Mouse (Mus musculus): ENCODE measurements around the gene Fnbp4. TPM values are rescaled to one million over a fixed set of nuclear protein-coding genes. Genes with fewer than 3 reads are reported as not detected.

Gene Fnbp4
- polyA plus RNA-seq (2014; fragmentation: Illumina TruSeq; extraction: RNeasy Lipid Tissue Mini Kit (QIAGEN cat#74804); ENCODE audit: low read depth, low replicate concordance), result 36.5 TPM

GRCm38 (mm10) chr2:90745053-90745678 is at the start of gene Fnbp4:
Gene Fnbp4 (plus strand): TSS chr2:90745370.

GRCm38 (mm10) chr2:90782458-90782857 is 37.3 kb downstream of the Fnbp4 start, which contains the start of gene Agbl2:
Gene Agbl2 (plus strand): TSS chr2:90782727.

Other genes with a start within 250 kb of the Fnbp4 start
- 18.4 TPM for gene Ptprj, start 164.7 kb upstream of the Fnbp4 start, polyA plus RNA-seq (2014; fragmentation: Illumina TruSeq; extraction: RNeasy Lipid Tissue Mini Kit (QIAGEN cat#74804); ENCODE audit: low read depth, low replicate concordance)
- 7.4 TPM for gene Nup160, start 68.2 kb upstream of the Fnbp4 start, polyA plus RNA-seq (2014; fragmentation: Illumina TruSeq; extraction: RNeasy Lipid Tissue Mini Kit (QIAGEN cat#74804); ENCODE audit: low read depth, low replicate concordance)
- gene Agbl2, start 37.4 kb downstream of the Fnbp4 start, polyA plus RNA-seq (2014; fragmentation: Illumina TruSeq; extraction: RNeasy Lipid Tissue Mini Kit (QIAGEN cat#74804); ENCODE audit: low read depth, low replicate concordance), result 0.26 TPM
- gene Mtch2, start 101.8 kb downstream of the Fnbp4 start, polyA plus RNA-seq (2014; fragmentation: Illumina TruSeq; extraction: RNeasy Lipid Tissue Mini Kit (QIAGEN cat#74804); ENCODE audit: low read depth, low replicate concordance), result 537 TPM
- gene C1qtnf4, start 140.5 kb downstream of the Fnbp4 start, polyA plus RNA-seq (2014; fragmentation: Illumina TruSeq; extraction: RNeasy Lipid Tissue Mini Kit (QIAGEN cat#74804); ENCODE audit: low read depth, low replicate concordance), result not detected
- 7.8 TPM for gene Kbtbd4, start 159.4 kb downstream of the Fnbp4 start, polyA plus RNA-seq (2014; fragmentation: Illumina TruSeq; extraction: RNeasy Lipid Tissue Mini Kit (QIAGEN cat#74804); ENCODE audit: low read depth, low replicate concordance)
- 208 TPM for gene Ndufs3, start 159.5 kb downstream of the Fnbp4 start, polyA plus RNA-seq (2014; fragmentation: Illumina TruSeq; extraction: RNeasy Lipid Tissue Mini Kit (QIAGEN cat#74804); ENCODE audit: low read depth, low replicate concordance)
- gene Celf1, start 195.0 kb downstream of the Fnbp4 start, polyA plus RNA-seq (2014; fragmentation: Illumina TruSeq; extraction: RNeasy Lipid Tissue Mini Kit (QIAGEN cat#74804); ENCODE audit: low read depth, low replicate concordance), result 53.5 TPM